Comparison of ENCODE assay signal across 30 mouse cellular contexts in genomic region chr2:113596801-113597200, GRCm38 (mm10).
"Had no signal": no experiment of that assay in that cellular context is flagged by ENCODE, and none has a peak within 500 bp of the region (broad histone marks: within the 10 kb centered on the region; RNA-seq: fewer than 3 reads in every experiment).

No protein-coding gene starts in this region.

- H3K9ac ChIP-seq: heart, embryonic 12.5 days; heart, embryonic 13.5 days; heart, embryonic 15.5 days; hindbrain, embryonic 12.5 days; hindbrain, embryonic 13.5 days; hindbrain, embryonic 14.5 days; hindbrain, embryonic 15.5 days; intestine, embryonic 15.5 days; kidney, embryonic 15.5 days had no signal

- H3K36me3 ChIP-seq: heart, embryonic 10.5 days; heart, embryonic 12.5 days; heart, embryonic 13.5 days; heart, embryonic 15.5 days; hindbrain, embryonic 10.5 days; hindbrain, embryonic 12.5 days; hindbrain, embryonic 13.5 days; hindbrain, embryonic 15.5 days; intestine, embryonic 15.5 days; kidney, embryonic 15.5 days had no signal

- H3K4me3 ChIP-seq: heart, embryonic 10.5 days; heart, embryonic 12.5 days; heart, embryonic 13.5 days; heart, embryonic 15.5 days; hindbrain, embryonic 10.5 days; hindbrain, embryonic 12.5 days; hindbrain, embryonic 13.5 days; hindbrain, embryonic 15.5 days; intestine, embryonic 15.5 days; kidney, embryonic 15.5 days; layer of hippocampus, adult 2 months had no signal

- H3K27ac ChIP-seq: heart, embryonic 10.5 days; heart, embryonic 13.5 days; heart, embryonic 15.5 days; hindbrain, embryonic 10.5 days; hindbrain, embryonic 12.5 days; hindbrain, embryonic 13.5 days; hindbrain, embryonic 14.5 days; hindbrain, embryonic 15.5 days; hindbrain, postnatal 0 days; intestine, embryonic 15.5 days; kidney, embryonic 15.5 days; kidney, postnatal 0 days; layer of hippocampus, adult 2 months had no signal

- DNase-seq: heart, postnatal 10 days; heart, postnatal 14 days; heart, postnatal 36 days; heart, postnatal 4 days; kidney, adult 11 months; kidney, adult 18-20 months; kidney, adult 2 months; kidney, adult 8-10 months; kidney, adult 9 months; kidney, postnatal 10 days; kidney, postnatal 14 days; kidney, postnatal 25 days; kidney, postnatal 36 days; kidney, postnatal 4 days; layer of hippocampus, adult 9-11 months; layer of hippocampus, postnatal 36 days had no signal

- H3K27me3 ChIP-seq: heart, embryonic 12.5 days; heart, embryonic 13.5 days; heart, embryonic 15.5 days; hindbrain, embryonic 12.5 days; hindbrain, embryonic 13.5 days; hindbrain, embryonic 15.5 days; intestine, embryonic 15.5 days; kidney, embryonic 15.5 days had no signal
